Mouse (Mus musculus) erythroblast, adult 5-6 weeks (primary cell): ENCODE measurements around the gene Il11ra2. TPM values are rescaled to one million over a fixed set of nuclear protein-coding genes. Genes with fewer than 3 reads are reported as not detected.
"Not testable (repeated sequence)": the region's sequence is repeated elsewhere in the genome, so short reads cannot be mapped to it uniquely, and the experiment has no call there.

Experiments used
- ATAC-seq: replicated peaks from 2 replicates; pipeline ENCODE4 v1.8.0; 2016; ENCODE audit warnings: moderate number of reproducible peaks, mild to moderate bottlenecking, moderate TSS enrichment, inconsistent platforms; ENCODE audit not compliant: poor library complexity, low FRiP score, severe bottlenecking
- total RNA-seq, 2 experiments: library from RNA; stranded (forward) in 1 of 2; stranded (reverse) in 1 of 2; fragments of 150-400 nt in 1 of 2; fragments of 200-764, 138-1000 nt in 1 of 2; gene quantifications; 2 replicates each; pipeline versions ENCODE4 v1.2.3 to v1.2.4; 2015 to 2017; ENCODE audit warnings: low replicate concordance in 2 of 2

Gene Il11ra2
- not detected in 2 replicates for total RNA-seq (2015; ENCODE audit: low replicate concordance)
- not detected in 2 replicates for total RNA-seq (2017; ENCODE audit: low replicate concordance)

DNA sequence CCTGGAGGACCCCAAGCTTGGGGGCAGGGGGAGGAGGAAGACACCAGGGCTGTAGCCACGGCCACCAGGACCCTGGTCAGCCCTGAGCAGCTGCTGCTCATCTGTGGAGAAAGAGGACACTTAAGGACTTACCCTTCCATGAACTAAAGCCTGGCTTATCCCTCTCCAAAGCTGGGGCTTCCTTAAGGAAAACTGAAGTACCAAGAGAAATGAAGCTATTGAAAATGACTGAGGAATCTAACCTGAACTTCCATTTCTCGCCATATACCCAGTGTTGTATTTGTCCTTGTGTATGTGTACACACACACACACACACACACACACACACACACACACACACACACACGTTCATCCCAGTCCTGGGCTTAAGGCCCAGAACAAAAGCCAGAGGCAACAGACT lies at the start of gene Il11ra2:
TSS of gene Il11ra2 (minus strand) at position 101 of the 400 bp plus-strand sequence.
- ATAC-seq, result not testable (repeated sequence)

DNA sequence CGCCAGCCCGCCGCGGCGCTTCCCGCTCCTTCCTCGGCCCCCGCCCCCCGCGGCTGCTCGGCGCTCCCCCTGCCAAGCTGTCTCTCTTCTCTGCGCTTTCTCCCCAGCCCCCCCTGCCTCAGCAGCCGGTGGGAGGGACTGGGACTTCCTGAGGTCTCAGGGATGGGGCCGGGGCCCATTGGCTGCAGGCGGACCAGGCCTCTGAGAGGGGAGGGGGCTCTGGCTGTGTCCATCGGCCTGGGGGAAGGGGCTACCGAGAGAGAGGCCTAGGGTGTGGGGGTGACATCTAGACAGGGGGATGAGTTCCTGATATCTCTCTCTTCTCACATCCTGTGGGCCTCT lies 20.5 kb upstream of the Il11ra2 start:
- not testable (repeated sequence) for ATAC-seq

DNA sequence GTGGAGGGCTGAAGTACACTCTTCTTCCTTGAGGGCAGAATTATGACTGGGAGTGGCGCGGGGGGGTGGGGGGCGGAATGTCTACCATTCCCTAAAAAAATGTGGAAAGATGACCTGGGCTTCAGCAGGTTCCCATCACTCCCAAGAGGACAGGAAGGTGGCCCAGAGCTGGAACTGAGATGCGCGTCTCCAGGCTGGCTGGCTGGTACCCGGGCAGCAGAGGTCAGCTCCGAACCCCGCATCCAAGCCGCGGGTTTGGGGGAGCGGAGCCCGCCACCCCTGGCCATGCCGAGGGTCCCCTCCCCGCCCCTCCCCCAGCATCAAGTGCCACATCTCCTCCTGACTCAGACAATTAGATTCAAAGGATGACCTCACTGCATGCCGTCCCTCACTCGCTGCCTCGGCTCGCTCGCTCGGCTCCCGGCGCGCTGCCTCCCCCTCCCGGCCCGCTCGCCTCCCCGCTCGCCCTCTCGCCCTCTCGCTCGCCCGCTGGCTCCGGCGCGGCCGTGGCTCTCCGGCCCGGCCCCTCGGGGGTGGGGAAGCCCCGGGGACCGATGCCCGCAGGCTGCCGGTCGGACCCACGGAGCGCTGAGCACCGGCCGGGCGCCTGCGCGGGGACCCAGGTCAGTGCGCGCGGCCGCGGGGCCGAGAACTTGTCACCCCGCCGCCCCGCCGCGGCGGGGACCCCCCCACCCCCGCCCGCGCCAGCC lies 19.9 kb upstream of the Il11ra2 start:
- not testable (repeated sequence) for ATAC-seq

DNA sequence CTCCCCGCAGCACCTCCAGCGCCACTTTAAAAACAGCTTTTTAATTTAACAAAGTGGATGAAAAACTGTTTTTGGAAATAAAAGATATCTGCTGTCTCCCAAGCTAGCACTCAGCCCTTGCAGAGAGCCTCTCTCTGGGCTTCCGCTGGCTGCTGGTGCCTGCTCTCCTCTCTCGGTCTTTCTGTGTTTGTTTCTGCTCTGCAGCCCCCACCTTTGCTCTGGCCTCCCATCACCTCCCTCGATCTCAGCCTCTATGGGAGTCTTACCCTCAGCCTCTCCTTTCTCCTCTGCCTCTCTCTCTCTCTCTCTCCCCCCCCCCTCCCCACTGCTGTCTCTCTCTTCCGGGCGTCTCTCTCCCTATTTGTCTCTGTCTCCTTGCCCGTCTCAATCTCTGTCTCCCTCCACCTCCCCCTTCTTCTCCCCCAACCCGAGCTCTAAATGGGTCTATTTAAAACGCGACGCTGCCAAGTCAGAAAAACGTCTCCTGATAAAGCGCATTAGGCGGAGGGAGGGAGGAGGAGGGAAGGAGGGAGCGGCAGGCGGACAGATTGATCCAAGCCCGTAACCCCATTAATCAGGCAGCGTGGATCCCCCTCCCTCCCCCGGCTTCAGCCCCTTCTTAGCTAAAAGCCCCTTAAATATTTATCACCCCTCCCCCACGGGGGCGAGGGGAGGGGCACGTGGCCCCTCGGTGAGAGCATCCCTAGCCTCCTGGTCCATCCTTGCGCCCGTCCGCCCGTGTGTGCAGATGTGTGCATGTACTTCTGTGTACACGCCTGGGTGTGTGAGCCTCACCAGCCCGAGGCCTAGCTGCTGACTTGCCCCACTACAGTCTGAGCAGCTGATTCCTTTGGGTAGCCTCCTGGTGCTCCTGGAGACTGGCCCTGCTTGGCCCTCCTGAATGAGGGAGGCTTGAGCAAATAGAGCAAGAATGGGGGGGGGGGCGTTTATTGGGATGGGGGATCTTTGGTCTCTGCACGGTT lies 19.0 kb upstream of the Il11ra2 start:
- ATAC-seq, result not testable (repeated sequence)

DNA sequence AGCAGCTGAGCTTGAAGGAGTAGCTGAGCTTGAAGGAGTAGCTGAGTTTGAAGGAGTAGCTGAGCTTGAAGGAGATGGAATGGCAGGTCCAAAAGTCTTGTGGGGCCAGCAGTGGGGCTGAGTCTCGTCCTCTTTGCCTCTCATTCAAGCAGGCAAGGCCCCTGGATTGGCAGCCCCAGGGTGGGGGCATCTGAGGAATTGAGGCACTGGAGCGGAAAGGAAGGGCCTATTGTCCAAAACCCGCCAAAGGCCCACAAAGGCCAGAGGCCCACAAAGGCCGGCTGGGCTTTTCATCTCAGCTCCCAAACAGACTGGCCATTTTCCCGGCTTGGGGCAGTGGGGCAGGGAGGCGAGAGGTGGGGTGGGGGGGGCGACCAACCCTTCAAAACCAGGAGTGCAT lies 17.7 kb upstream of the Il11ra2 start:
- ATAC-seq, result not testable (repeated sequence)

DNA sequence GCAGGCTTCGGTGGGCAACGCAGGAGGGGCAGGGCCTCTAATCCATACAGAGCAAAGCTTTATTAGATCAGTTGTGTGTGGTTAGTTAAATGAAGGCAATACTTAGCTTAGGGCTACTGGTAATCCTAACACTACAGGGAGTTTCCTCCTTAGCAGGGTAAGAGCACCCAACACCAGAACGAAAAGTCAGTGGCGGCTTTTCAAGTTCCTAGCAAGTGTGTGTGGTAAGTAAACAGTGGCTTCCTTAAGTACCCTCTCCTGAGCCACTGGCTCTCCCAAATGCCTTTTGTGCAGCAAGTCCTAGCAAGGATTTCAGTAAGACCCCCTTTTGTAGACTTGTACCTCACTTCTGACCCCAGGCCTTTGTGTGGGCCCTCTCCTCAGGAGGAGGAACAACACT lies 13.7 kb upstream of the Il11ra2 start:
- not testable (repeated sequence) for ATAC-seq

DNA sequence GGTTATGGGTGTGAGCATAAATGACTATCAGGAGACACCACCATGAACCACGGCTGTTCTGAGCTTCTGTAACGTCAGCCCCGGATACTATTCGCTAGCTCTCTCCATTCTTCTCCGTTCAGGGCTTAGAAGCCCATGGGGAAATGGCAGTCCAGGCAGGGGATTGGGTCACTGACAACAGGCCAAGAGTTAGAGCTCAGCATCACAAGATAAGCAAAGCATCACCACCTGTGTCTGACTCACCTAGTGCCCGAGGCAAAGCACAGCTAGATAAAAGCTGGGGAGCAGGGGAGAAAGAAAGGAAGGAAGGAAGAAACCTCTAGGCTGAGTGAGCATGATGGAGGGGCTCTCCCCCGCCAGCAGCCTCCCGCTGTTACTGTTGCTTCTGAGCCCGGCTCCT lies 6.7 kb downstream of the Il11ra2 start, which contains the start of gene Ccl27b:
TSS of gene Ccl27b (plus strand) at position 301 of the 400 bp plus-strand sequence.
- not testable (repeated sequence) for ATAC-seq

DNA sequence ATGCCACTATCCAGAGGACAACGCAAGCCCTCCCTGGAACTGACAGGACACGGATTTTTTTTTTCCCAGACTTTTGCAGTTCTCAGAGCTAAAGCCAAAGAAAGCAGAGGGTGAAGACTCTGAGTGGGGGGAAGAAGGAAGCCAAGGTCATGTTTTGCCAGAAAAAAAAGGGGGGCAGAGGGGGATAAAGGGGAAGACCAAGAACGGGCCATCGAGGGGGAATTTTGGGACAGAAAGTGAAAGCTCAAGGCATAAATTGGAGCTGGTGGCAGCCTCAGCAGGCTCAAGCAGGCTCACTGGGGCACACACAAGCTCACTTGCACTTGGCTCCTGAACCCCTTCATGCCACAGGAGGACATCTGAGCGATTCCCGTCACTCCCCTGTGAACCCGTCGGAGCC lies 32.3 kb downstream of the Il11ra2 start, which contains the start of gene Gm2564:
TSS of gene Gm2564 (plus strand) at position 301 of the 400 bp plus-strand sequence.
- not testable (repeated sequence) for ATAC-seq

DNA sequence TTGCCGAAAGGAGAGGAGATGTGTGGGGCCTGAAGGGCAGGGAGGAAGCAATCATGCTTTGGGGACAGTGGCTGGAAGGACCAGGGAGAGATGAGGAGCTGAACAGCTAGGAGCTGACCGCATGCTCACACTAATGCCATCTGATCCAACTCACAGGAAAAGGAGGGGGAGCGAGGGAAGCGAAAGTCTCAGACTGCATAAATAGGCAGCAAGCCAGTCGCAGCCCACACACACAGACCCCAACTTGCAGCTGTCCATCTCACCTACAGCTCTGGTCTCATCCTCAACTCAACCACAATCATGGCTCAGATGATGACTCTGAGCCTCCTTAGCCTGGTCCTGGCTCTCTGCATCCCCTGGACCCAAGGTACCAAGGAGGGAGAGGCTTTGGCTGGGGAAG lies 49.8 kb downstream of the Il11ra2 start, which contains the start of gene Gm10591:
TSS of gene Gm10591 (plus strand) at position 301 of the 400 bp plus-strand sequence.
- not testable (repeated sequence) for ATAC-seq

Other genes with a start within 250 kb of the Il11ra2 start
- gene Gm21586, start 222.5 kb downstream of the Il11ra2 start, total RNA-seq (2015; ENCODE audit: low replicate concordance), result not detected in 2 replicates
- gene Gm21586, start 222.5 kb downstream of the Il11ra2 start, total RNA-seq (2017; ENCODE audit: low replicate concordance), result not detected in 2 replicates
- gene Gm2163, start 195.1 kb downstream of the Il11ra2 start, total RNA-seq (2015; ENCODE audit: low replicate concordance), result not detected in 2 replicates
- 0.26 TPM in 1 of 2 replicates, not detected in the other for gene Gm2163, start 195.1 kb downstream of the Il11ra2 start, total RNA-seq (2017; ENCODE audit: low replicate concordance)
- gene Fam205a2, start 133.7 kb downstream of the Il11ra2 start, total RNA-seq (2015; ENCODE audit: low replicate concordance), result 0.19 TPM in 1 of 2 replicates, not detected in the other
- not detected in 2 replicates for gene Fam205a2, start 133.7 kb downstream of the Il11ra2 start, total RNA-seq (2017; ENCODE audit: low replicate concordance)
- not detected in 2 replicates for gene Gm10591, start 49.7 kb downstream of the Il11ra2 start, total RNA-seq (2015; ENCODE audit: low replicate concordance)
- not detected in 2 replicates for gene Gm10591, start 49.7 kb downstream of the Il11ra2 start, total RNA-seq (2017; ENCODE audit: low replicate concordance)
- not detected in 2 replicates for gene Gm2564, start 32.2 kb downstream of the Il11ra2 start, total RNA-seq (2015; ENCODE audit: low replicate concordance)
- not detected in 2 replicates for gene Gm2564, start 32.2 kb downstream of the Il11ra2 start, total RNA-seq (2017; ENCODE audit: low replicate concordance)
- gene Ccl27b, start 6.6 kb downstream of the Il11ra2 start, total RNA-seq (2015; ENCODE audit: low replicate concordance), result not detected in 2 replicates
- gene Ccl27b, start 6.6 kb downstream of the Il11ra2 start, total RNA-seq (2017; ENCODE audit: low replicate concordance), result not detected in 2 replicates
- not detected in 2 replicates for gene 4930578G10Rik, start 73.7 kb upstream of the Il11ra2 start, total RNA-seq (2015; ENCODE audit: low replicate concordance)
- not detected in 2 replicates for gene 4930578G10Rik, start 73.7 kb upstream of the Il11ra2 start, total RNA-seq (2017; ENCODE audit: low replicate concordance)
- gene Ccl19, start 94.7 kb upstream of the Il11ra2 start, total RNA-seq (2015; ENCODE audit: low replicate concordance), result not detected in 2 replicates
- gene Ccl19, start 94.7 kb upstream of the Il11ra2 start, total RNA-seq (2017; ENCODE audit: low replicate concordance), result not detected in 2 replicates
- not detected in 2 replicates for gene Ccl21a, start 112.1 kb upstream of the Il11ra2 start, total RNA-seq (2015; ENCODE audit: low replicate concordance)
- gene Ccl21a, start 112.1 kb upstream of the Il11ra2 start, total RNA-seq (2017; ENCODE audit: low replicate concordance), result not detected in 2 replicates
- gene Fam205a1, start 192.0 kb upstream of the Il11ra2 start, total RNA-seq (2015; ENCODE audit: low replicate concordance), result 3.8 and 4.0 TPM in 2 replicates
- gene Fam205a1, start 192.0 kb upstream of the Il11ra2 start, total RNA-seq (2017; ENCODE audit: low replicate concordance), result 1.8 and 2.6 TPM in 2 replicates
- not detected in 2 replicates for gene Gm12394, start 194.9 kb upstream of the Il11ra2 start, total RNA-seq (2015; ENCODE audit: low replicate concordance)
- not detected in 2 replicates for gene Gm12394, start 194.9 kb upstream of the Il11ra2 start, total RNA-seq (2017; ENCODE audit: low replicate concordance)
- gene Fam205c, start 212.3 kb upstream of the Il11ra2 start, total RNA-seq (2015; ENCODE audit: low replicate concordance), result not detected in 2 replicates
- 0.56 TPM in 1 of 2 replicates, not detected in the other for gene Fam205c, start 212.3 kb upstream of the Il11ra2 start, total RNA-seq (2017; ENCODE audit: low replicate concordance)